Mouse (Mus musculus) hindbrain, postnatal 0 days (tissue): Measurements from ENCODE around the gene Gm5152. TPM values are rescaled to one million over a fixed set of nuclear protein-coding genes. Genes with fewer than 3 reads are reported as not detected.
"Not testable (repeated sequence)": the region's sequence is repeated elsewhere in the genome, so short reads cannot be mapped to it uniquely, and the experiment has no call there.

Experiments used
- ATAC-seq: fragments of 200-750 bp; cut with Nextera tagmentation; 2 replicates; pipeline ENCODE4 v1.8.0; 2017; ENCODE audit warnings: mild to moderate bottlenecking, moderate TSS enrichment, moderate library complexity
- DNase-seq: peaks from one replicate; pipeline ENCODE4 v3.0.0-alpha.2; 2015; ENCODE audit warnings: low spot score
- H3K27ac ChIP-seq: fragments of 300-500 bp; sonication (generic); 2 replicates; pipeline ENCODE4 v1.5.1; 2014; ENCODE audit warnings: mild to moderate bottlenecking
- H3K27me3 ChIP-seq: fragments of 300-500 bp; sonication (generic); 2 replicates; pipeline ENCODE4 v1.6.1; 2014; ENCODE audit warnings: low read length, mixed read lengths; ENCODE audit not compliant: insufficient read depth
- H3K36me3 ChIP-seq: fragments of 300-500 bp; sonication (generic); 2 replicates; pipeline ENCODE4 v1.6.1; 2014; ENCODE audit warnings: low read length, mixed read lengths; ENCODE audit not compliant: insufficient read depth
- H3K4me1 ChIP-seq: fragments of 300-500 bp; sonication (generic); 2 replicates; pipeline ENCODE4 v1.6.1; 2014; ENCODE audit warnings: antibody characterized with exemption, low read length, mixed read lengths; ENCODE audit not compliant: insufficient read depth
- H3K4me2 ChIP-seq: fragments of 300-500 bp; sonication (generic); 2 replicates; pipeline ENCODE4 v1.6.1; 2014; ENCODE audit warnings: low read depth, mild to moderate bottlenecking, low read length, moderate library complexity, mixed read lengths
- H3K4me3 ChIP-seq: fragments of 300-500 bp; sonication (generic); 2 replicates; pipeline ENCODE4 v1.5.1; 2014; ENCODE audit warnings: low read length
- H3K9ac ChIP-seq: fragments of 300-500 bp; sonication (generic); replicated peaks from 2 replicates; pipeline ENCODE4 v1.6.1; 2014; ENCODE audit warnings: mild to moderate bottlenecking, low read length, moderate library complexity, mixed read lengths
- H3K9me3 ChIP-seq: fragments of 300-500 bp; sonication (generic); 2 replicates; pipeline ENCODE4 v1.6.1; 2016; ENCODE audit warnings: low read length, mixed read lengths
- CTCF ChIP-seq: IDR thresholded peaks from 2 replicates; pipeline ENCODE4 v1.5.1; 2016; ENCODE audit warnings: antibody characterized with exemption, control low read depth, low read depth
- WGBS: fragments of 180-500 bp; shearing (Covaris S2); extraction: QIAGEN DNeasy Blood & Tissue Kit; methylation state at CpG from one replicate; pipeline ENCODE4 v1.1.7; 2014; 5-methylcytosine and 5-hydroxymethylcytosine counted together
- polyA plus RNA-seq: library from polyadenylated mRNA; unstranded; fragments of >200 nt; fragmentation: Nextera tagmentation; extraction: Ambion mirVana; gene quantifications from 2 replicates; pipeline ENCODE4 v1.2.1, GENCODE M21; 2015
- total RNA-seq: library from RNA; depleted of rRNA; stranded (reverse); fragments of >200 nt; gene quantifications from 2 replicates; pipeline ENCODE4 v1.2.3, GENCODE M21; 2014; rRNA removed

Gm5152 gene
- total RNA-seq: not detected in 2 replicates
- not detected in 2 replicates for polyA plus RNA-seq

- WGBS: no CpG with 5 or more reads among the region's 1 CpGs
- H3K27me3 ChIP-seq, H3K9ac ChIP-seq, DNase-seq, H3K4me1 ChIP-seq, H3K4me3 ChIP-seq, H3K4me2 ChIP-seq, ATAC-seq, H3K36me3 ChIP-seq, H3K9me3 ChIP-seq, H3K27ac ChIP-seq: not testable (repeated sequence)
These were observed at the start of gene Gm5152 for GRCm38 (mm10) chr5:10246426-10246825. Gm5152 (minus strand) TSS chr5:10246526.

GRCm38 (mm10) chr5:10254768-10255167, 8.4 kb upstream of the Gm5152 start:
- DNase-seq, H3K27ac ChIP-seq, H3K27me3 ChIP-seq, H3K9me3 ChIP-seq, H3K4me3 ChIP-seq, H3K36me3 ChIP-seq, H3K4me2 ChIP-seq, H3K9ac ChIP-seq, H3K4me1 ChIP-seq, ATAC-seq: not testable (repeated sequence)
- 95% methylated on average over 1 of the region's 1 CpGs for WGBS

GRCm38 (mm10) chr5:10245770-10246169, 556 bp downstream of the Gm5152 start:
- H3K36me3 ChIP-seq, H3K9me3 ChIP-seq, H3K4me2 ChIP-seq, H3K9ac ChIP-seq, DNase-seq, H3K27ac ChIP-seq, ATAC-seq, H3K4me3 ChIP-seq, H3K4me1 ChIP-seq, H3K27me3 ChIP-seq: not testable (repeated sequence)

GRCm38 (mm10) chr5:10240436-10240835, 5.9 kb downstream of the Gm5152 start:
- not testable (repeated sequence) for H3K27ac ChIP-seq, H3K4me2 ChIP-seq, H3K4me1 ChIP-seq, H3K4me3 ChIP-seq, DNase-seq, H3K9me3 ChIP-seq, H3K27me3 ChIP-seq, ATAC-seq, H3K9ac ChIP-seq, H3K36me3 ChIP-seq
- 92% methylated on average over 3 of the region's 3 CpGs for WGBS

- Histone ChIP-seq H3K27me3 (no peaks in the 10 kb centered on the region), H3K9me3 (no peaks in the 10 kb centered on the region), H3K4me1 (no peaks in the 10 kb centered on the region), H3K4me2 (no peak overlapping the region), H3K9ac (no peak overlapping the region), H3K4me3 (no peak overlapping the region), H3K27ac (no peak overlapping the region), H3K36me3 (no peaks in the 10 kb centered on the region)
- no peak for TF ChIP-seq CTCF
- DNase-seq: no peak
- ATAC-seq: no peak
These were observed 26.0 kb downstream of the Gm5152 start for GRCm38 (mm10) chr5:10220317-10220716.

GRCm38 (mm10) chr5:10203067-10203466, 43.3 kb downstream of the Gm5152 start:
- no peak for TF ChIP-seq CTCF
- H3K4me1 ChIP-seq: no peaks in the 10 kb centered on the region
- H3K4me2 ChIP-seq: no peak overlapping the region
- H3K9ac ChIP-seq: no peak overlapping the region
- no peaks in the 10 kb centered on the region for H3K36me3 ChIP-seq
- no peak for ATAC-seq
- H3K9me3 ChIP-seq: no peaks in the 10 kb centered on the region
- no peaks in the 10 kb centered on the region for H3K27me3 ChIP-seq
- WGBS: 97% methylated on average over 1 of the region's 1 CpGs
- DNase-seq: no peak
- no peak overlapping the region for H3K4me3 ChIP-seq
- no peak overlapping the region for H3K27ac ChIP-seq

GRCm38 (mm10) chr5:10196880-10197279, 49.4 kb downstream of the Gm5152 start:
- H3K9ac ChIP-seq: no peak overlapping the region

More at GRCm38 (mm10) chr5:10196880-10197279, 49.4 kb downstream of the Gm5152 start:
- ATAC-seq (no peak), DNase-seq (no peak)
- Histone ChIP-seq H3K27me3 (no peaks in the 10 kb centered on the region), H3K4me1 (no peaks in the 10 kb centered on the region), H3K27ac (no peak overlapping the region), H3K4me2 (no peak overlapping the region), H3K9me3 (no peaks in the 10 kb centered on the region), H3K4me3 (no peak overlapping the region), H3K36me3 (no peaks in the 10 kb centered on the region)
- no peak for TF ChIP-seq CTCF
- 93% methylated on average over 1 of the region's 1 CpGs for WGBS
